Mouse (Mus musculus) inflammation-experienced regulatory T-cells, adult 6 months (primary cell): ENCODE measurements around the gene Psmd4. TPM values are rescaled to one million over a fixed set of nuclear protein-coding genes. Genes with fewer than 3 reads are reported as not detected.
"Not testable (repeated sequence)": the region's sequence is repeated elsewhere in the genome, so short reads cannot be mapped to it uniquely, and the experiment has no call there.

Source experiments
- ATAC-seq: one replicate; pipeline ENCODE4 v1.8.0; 2017
- polyA plus RNA-seq, 3 experiments: library from polyadenylated mRNA; unstranded; fragments of 100-300 nt; shearing (Covaris generic); gene quantifications; one replicate each; pipeline ENCODE4 v1.2.1; 2017

Gene Psmd4
- 100 to 1,000 TPM; 175 to 191 (median 181) TPM for polyA plus RNA-seq

DNA sequence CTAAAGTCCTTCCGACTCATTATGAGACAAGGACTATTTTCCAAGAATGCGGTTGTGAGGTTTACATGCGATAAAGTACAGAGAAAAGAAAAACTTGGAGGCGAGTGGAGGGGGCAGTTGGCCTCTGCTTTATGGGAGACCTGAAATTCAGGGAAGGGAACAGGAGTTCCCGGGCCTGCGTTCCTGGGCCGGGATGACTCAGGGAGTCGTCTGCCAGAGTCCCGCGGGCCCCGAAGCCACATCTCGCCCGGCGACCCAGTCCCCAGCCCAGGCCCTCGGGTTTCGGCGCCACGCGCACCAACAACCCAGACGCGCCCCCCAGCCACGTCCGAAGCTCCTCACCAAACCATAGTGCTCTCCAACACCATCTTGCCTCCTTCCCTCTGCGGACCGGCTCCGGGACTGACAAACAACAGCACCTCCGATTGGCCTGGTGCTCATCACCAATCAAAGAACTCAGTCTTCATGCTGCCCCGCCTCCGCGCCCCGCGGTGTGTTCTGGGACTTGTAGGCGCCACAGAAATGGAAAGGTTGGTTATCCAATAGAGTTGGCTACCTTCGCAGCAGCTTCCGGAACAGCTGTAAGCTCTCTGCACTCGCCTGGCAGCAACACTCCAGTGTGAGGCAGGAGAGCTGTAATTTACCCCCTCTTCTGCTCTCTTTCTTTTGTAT, at the start of gene Psmd4:
TSS of gene Psmd4 (minus strand) at position 449 of the 672 bp plus-strand sequence.
- peak; percentile 96 for ATAC-seq

DNA sequence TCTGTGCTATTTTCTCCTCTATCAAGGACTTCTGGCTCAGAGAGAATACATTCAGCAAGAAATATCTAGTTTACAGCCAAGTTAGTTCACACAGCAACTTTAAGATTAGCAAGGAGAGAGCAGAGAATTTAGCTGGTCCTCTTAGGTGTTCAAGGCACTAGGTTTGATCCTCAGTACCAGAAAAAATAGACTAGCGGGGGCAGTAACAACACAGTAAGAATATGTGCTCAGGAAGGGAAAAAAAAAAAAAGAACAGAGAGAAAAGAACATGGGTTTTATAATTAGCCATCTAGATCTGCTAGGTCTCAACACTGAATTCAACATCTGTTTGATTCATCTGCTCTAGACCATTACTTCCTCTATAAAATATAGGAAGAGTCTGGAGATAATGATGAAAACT, 45.7 kb upstream of the Psmd4 start:
- ATAC-seq = no peak

DNA sequence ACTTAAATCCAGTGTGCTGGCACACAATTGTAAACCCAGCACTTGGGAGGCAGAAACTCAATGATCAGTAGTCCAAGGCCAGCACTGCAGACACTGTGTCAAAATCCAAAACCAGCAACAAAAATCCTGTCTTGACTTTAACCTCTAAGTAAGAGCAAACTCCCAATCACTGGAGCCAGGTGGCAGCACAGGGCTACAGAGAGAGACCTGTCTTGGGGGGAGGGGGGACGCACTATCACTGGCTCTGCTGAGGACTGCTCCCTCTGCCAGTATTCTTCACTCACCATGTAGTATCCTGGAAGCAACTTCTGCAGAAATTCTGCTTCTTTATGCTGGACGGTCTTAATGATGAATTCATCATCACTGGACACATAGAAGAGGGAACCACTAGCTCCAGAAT, 29.2 kb upstream of the Psmd4 start:
- ATAC-seq = no peak

DNA sequence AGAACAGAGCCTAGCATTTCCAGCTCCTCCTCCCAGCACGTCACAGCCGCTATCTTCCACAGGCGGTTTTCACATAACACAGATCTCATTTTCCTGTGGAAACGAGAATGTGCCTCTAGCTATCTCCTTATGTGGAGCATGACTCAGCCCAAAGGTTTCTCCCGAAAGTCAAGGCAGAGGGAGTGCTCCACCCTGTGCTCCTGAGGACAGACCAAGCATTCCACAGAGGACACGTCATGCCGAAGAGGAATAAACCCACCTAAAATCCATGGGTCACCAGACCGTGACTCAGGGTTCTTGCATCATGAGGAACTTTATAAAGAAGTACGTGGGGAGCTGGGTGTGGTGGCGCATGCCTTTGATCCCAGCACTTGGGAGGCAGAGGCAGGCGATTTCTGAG, 24.2 kb upstream of the Psmd4 start:
- no peak for ATAC-seq

DNA sequence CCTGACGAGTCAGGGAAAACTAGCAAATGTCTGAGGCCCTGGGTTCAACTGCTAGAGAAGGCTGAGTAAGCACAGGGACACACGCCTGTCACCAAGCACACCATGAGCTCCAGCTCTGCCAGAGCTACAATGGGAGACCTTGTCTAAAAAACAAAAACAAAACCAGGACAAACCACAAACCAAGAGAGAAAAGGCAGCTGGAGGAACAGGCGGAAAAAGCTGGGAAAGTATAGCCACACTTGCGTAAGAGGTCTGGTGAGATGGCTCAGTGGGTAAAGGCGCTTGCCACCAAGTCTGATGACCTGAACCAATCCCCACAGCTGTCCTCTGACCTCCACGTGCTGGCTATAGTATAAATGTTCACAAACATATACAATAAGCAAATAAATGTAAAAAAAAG, 23.7 kb upstream of the Psmd4 start:
- no peak for ATAC-seq

DNA sequence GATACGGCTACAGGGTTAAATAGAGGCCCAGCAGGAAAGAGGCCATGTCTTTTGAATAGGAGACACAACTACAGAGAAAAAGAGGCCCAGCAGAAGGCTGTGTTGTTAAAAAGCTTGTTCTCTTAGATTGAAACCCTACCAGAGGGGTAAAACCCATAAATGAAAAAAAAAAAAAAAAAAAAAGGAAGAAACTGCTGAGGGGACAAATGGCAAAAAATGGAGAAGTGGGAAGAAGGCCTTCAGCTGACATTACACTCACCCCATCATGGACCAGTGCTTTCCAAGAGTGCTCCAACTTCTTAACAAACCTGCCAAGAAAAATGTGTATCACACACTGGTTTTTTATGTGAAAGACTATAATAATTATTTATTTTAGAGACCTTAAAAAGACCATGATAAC, 23.1 kb upstream of the Psmd4 start:
- ATAC-seq = no peak

DNA sequence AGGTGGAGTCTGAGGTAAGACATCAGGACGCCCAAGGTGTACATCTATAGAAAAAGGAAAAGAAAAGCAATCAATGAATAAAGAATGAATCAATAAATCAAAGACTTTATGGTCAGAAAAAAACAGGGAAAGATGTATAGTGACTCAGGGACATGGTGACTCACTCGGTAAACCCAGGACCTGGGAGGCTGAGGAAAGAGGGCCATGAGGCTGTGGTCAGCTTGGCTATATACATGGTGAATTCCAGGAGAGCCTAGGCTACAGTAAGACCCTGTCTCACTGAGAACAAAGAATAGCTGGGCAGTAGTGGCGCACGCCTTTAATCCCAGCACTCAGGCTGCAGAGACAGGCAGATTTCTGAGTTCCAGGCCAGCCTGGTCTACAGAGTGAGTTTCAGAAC, 21.3 kb upstream of the Psmd4 start:
- no peak for ATAC-seq

DNA sequence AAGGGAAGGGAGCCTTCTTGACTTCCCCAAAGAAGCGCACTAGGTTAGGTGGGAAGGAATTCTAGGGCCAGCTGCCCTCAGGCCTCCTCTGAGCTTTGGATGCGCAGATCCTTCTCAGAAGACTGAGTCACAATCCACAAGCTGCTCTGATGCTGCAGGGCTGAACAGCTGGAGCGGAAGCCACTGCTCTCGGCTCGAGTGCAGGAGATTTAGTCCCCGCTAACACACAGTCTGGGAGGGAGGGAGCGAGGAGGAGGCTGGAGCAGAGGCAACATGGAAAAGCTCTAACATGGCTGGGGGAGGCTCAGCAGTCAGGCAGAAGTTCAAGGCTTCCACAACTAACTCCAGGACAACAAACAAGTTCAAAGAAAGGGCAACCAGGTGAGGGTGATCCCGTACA, 15.7 kb upstream of the Psmd4 start:
- ATAC-seq = no peak

DNA sequence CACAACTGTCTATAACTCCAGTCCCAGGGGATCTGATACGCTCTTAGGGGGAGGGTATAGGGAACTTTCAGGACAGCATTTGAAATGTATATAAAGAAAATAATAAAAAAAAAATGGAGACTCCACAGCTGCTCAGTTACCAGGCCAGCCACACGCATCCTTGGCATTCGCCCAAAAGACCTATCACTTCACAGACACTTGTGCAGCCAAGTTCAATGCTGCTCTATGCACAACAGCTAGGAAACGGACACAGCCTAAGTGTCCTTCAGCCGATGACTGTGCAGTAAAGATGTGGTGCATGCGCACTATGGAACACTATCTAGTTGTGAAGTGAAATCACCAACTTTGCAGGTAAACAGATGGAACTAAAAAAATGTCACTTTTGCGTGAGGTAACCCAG, 13.9 kb upstream of the Psmd4 start:
- no peak for ATAC-seq

DNA sequence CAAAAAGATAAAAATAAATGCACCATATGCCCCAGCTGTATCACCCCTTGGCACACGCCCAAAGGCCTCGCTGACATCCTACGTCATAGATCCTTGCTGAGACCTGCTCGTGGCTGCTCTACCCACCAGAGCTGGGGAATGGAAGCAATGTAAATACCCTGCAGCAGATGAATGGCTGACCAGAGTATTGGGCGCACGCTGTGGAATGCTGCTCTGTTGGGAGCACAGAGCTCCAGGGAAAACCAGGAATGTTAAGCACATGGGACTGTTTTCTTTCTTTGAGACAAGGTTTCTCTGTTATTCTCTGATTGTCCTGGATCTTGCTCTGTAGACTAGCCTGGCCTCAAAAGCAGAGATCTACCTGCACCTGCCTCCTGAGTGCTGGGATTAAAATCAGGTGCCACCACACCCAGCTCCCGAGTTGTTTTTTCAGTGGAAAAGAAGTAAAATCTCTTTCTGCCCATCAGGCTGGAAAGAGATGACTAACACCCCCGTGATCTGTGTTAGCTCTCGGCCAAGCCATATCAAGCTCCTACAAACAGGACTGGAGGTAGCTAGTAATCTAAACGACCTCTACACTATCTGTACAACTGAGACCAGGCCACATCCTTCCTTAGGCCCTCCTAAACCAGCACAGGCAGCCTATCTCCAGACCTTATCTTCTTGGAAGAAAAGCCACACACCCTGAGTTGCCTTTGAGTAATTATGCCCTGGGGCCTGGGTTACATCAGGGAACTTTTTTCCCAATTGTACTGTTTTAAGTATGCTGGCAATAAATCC, 12.3 kb upstream of the Psmd4 start:
- no peak for ATAC-seq

DNA sequence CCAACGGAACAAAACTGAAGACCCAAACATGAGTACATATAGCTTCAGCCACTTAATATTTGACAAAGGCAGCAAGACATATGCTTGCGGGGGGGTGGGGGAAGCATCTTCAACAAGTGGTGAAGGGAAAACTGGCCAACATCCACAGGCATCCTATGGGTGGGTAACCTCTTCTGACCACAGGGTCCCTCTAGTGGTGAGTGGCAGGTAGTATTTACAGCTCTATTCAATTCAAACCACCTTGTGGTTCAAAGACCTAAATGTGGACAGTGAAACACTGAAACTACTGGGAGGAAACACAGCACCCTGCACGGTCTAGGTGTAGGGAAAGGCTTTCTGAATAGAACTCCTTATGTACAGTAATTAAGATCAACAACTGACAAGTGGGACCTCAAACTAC, 11.3 kb upstream of the Psmd4 start:
- ATAC-seq = peak; percentile 75

DNA sequence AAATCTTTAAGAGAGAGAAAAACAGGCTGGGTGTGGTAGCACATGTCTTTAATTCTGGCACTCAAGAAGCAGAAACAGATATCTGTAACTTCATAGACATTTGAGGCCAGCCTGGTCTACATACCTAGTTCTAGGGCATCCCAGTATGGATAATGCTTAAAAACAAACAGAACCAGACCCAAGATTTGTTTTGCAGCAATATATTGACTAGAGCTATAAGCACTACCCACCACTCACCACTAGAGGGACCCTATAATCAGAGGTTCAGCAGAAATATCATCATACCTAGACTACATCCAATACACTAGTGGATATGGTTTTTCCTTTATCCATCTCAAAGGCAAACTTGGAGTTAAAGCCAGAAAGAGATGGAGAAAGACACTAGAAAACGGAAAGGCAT, 10.5 kb upstream of the Psmd4 start:
- peak; percentile 92 for ATAC-seq

DNA sequence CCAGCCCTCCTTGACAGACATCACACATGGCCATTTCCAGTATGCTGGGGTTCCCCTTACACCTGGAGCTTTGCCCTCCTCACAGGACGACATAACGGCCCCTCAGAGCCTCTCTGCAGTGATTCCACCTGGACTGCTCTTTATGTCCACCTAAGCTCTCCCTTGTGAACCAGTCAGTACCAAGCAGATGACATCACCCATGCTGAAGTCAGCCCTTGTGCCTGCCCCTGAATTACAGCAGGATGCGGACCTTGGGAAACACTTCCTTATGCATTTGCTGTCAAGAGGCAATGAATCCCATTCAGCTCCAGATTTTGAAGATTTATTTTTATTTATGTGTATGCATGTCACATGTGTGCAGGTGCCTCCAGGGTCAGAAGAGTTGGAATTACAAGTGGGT, 5.5 kb upstream of the Psmd4 start:
- no peak for ATAC-seq

DNA sequence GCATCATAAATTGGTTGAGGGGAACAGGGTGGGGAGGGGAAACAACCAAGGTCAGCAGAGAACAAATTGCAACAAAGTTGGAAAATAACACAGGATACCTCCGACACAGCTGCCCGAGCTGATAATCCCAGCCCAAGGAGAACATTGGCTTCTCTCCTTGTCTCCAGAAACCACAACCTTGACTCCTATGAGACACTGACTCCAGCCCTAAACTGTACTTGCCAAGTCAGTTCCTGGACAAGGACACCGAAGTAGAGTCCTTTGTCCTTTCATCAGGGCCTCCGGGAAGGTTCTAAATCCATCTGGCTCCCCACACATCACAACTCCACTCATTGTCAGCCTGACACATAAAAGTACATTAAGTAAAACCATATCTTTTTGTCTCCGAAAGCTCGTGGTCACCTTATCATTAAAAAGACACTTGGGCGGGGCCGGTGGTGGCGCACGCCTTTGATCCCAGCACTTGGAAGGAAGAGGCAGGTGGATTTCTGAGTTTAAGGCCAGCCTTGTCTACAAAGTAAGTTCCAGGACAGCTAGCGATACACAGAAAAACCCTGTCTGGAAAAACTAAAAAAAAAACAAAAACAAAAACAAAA, 4.1 kb upstream of the Psmd4 start:
- ATAC-seq = no peak

DNA sequence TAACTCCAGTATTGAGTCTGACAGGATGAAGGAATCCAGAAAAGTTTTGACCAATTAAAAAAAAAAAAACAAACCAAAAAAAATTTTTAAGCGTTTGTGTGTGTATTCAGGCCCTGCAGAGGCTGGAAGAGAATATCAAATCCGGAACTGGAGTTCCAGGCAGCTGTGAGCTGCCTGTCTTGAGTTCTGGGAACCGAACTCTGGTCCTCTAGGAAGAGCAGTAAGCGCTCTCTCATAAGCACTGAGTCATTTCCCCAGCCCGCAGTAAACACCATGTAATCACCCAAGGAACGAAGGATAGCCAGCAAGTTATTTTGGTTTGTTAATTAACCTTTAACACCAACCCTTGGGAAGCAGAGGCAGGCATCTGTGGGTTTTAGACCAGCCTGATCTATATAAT, 837 bp upstream of the Psmd4 start:
- ATAC-seq = no peak

DNA sequence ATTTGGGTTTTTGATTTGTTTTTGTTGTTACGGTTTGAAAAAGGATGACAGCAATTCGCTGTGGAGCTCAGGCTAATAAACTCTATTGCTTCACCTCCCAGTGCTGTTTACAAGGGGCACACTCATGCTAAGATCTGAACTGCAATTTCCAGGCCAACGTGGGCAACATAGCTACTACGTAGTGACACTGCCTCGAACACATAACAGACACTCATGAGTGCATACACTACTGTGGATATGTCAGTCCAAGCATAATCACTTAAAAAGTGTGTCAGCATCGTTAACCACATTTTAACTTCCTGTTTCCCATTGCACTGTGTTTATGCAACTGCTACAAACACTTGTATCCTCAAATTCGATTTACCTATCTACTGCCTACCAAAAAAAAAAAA, 420 bp upstream of the Psmd4 start:
- peak; percentile 71 for ATAC-seq

DNA sequence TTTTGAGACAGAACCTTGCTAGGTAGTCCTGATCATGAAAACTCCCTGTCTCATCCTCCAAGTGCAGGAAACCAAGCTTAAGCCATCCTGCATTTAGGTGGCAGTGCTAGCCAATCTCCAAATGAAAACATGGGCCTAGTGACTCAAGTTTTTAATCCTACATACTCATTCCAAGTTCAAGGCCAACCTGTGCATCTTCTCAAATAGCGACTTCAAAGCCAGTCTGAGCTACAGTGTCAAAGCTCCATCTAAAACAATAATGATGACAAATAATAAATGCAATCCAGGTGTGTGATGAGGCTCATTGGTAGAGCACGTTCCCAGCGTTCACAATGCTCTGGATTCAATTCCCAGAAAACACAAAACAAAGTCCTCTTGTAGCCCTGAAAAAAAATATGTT, 789 bp downstream of the Psmd4 start:
- ATAC-seq = no peak

DNA sequence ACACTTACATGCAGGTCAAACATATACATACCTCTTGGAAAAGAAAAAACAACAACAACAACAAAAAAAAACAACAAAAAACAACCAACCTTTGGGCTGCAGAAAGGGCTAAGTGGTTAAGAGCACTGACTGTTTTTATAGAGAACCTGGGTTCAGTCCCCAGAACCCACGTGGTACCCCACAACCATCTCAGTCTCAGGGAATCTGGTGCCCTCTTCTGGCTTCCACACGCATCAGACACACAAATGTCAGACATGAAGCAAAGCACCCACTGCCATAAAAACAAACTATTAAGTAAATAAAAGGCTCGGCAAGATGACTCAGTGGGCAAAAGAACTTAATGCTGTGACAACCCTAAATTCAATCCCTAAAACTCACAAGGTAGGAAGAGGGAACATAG, 12.5 kb downstream of the Psmd4 start:
- ATAC-seq = no peak

DNA sequence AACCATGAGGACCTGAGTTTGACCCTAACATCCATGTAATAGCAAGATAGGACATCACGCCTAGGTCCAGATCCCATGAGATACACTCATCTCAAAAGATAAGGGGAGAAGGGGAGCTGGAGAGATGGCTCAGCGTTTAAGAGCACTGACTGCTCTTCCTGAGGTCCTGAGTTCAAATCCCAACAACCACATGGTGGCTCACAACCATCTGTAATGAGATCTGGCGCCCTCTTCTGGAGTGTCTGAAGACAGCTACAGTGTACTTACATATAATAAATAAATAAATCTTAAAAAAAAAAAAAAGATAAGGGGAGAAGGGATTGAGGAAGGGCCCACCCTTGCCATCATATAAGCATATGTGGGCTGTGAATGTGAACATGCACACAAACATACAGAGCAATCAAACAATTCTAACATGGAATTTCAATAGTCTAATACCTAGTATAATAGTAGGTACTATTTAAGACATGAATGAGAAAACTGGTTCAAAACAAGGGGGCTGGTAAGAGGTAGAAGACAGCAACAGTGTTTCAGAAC, 13.1 kb downstream of the Psmd4 start:
- not testable (repeated sequence) for ATAC-seq

DNA sequence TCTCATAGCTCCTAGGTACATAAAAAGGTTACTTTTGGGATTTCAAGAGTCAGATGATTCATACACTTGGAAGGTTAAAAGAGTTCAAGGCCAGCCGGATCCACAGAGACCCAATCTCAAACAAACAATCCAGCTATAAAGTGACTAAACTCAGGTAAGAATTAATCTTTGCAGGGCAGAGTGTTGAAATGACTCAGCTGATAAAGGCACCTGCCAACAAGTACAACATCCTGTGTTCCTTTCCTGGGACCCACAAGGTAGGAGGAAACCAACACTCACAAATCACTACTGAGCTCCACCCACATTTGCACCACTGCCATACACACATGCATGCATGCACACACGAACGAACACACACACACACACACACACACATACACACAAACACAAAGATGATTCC, 13.8 kb downstream of the Psmd4 start:
- peak; percentile 82 for ATAC-seq

DNA sequence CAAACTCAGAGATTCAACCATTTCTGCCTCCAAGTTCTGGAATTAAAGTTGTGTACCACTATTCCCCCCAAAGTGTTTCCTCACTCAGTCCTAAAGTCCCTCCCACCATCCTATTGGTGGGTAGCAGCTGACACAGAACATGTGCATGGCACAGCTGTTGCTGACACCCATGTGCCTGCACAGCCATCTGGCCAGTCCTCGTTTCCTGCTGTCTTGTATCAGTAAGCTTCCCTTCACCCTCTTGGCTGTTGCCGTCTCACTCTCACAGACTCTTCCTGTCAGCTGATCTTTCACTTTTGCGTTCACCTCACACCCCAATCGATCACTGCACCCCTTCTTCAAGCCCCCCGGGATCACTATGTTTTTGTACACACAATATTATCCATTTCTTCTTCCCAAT, 14.7 kb downstream of the Psmd4 start:
- ATAC-seq = peak; percentile 87

DNA sequence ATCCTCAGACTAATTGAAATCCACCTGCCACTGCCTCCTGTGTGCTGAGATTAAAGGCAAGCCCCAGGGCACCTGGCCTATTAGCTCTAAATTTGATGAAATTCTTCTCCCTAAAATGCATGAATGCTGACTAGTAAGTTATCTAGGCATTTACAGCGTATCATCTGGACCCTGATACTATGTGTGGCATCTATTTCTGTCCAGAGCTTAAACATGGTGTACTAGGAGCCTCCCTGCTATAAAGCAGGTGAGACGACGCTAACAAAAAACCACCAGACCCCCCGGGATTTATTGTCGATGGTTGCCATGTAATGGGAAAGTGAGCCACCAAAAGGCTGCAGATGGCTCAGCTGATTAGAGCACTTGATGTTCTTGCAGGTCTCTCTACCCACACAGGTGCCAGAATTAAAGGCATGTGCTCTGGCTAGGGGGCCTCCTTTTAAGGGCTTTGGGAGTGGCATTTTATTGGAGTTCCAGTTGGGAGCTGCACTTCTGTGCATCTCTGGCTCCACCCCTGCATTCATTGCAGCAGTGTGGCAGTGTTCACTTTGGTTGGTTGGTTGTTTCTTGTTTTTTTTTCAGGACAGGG, 15.3 kb downstream of the Psmd4 start:
- no peak for ATAC-seq

DNA sequence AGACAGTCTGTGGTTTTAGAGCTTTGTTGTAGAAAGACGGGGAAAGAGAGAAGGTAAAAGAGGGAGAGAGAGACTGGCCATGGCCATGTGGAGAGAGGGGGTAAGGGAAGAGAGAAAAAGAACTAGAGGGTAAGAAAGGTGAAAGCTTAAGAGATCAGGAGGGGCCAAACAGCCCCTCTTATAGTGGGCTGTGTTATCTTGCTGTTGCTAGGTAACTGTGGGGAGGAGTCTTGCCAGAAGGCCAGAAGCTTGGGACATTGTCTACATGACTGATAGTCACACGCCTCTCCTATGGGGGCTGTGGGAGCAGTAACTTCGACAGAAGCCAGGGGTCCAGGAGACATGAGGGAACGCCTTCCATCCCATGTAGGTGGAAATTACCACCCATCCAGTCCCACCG, 17.2 kb downstream of the Psmd4 start:
- no peak for ATAC-seq
